Mouse (Mus musculus) kidney, adult 8-10 months (tissue): ENCODE measurements at regions not wholly inside any gene's neighbourhood (a gene's known extent, or its start where the extent isn't known, plus 50 kb on each side); places are given as distances from the start of the nearest gene placed in this dataset.

Source experiments
- DNase-seq, 2 experiments: peaks; one replicate each; pipeline ENCODE4 v3.0.0; 2022

- DNase-seq: no peak
These were observed 59.9 kb upstream of the Cd93 start for GRCm38 (mm10) chr2:148503143-148503854.

GRCm38 (mm10) chr2:148502321-148502720 lies 59.0 kb upstream of the Cd93 start:
- no peak for DNase-seq

GRCm38 (mm10) chr2:148500235-148500936 lies 57.0 kb upstream of the Cd93 start:
- DNase-seq: no peak

- peak in 1 of 2 experiments; percentile 10 for DNase-seq
These were observed 54.3 kb upstream of the Cd93 start for GRCm38 (mm10) chr2:148497452-148498302.

GRCm38 (mm10) chr2:148496151-148497040 lies 53.0 kb upstream of the Cd93 start:
- peak in 1 of 2 experiments; percentile 8 for DNase-seq

- peak; percentile 17 to 64 for DNase-seq
These were observed 52.1 kb upstream of the Cd93 start for GRCm38 (mm10) chr2:148495485-148495884.

GRCm38 (mm10) chr2:148493281-148493680 lies 49.9 kb upstream of the Cd93 start:
- no peak for DNase-seq
